Mouse (Mus musculus) neural tube, embryonic 13.5 days (tissue): ENCODE data around the gene Txlng. TPM values are rescaled to one million over a fixed set of nuclear protein-coding genes. Genes with fewer than 3 reads are reported as not detected.

Source experiments
- ATAC-seq: fragments of 200-750 bp; cut with Nextera tagmentation; 2 replicates; pipeline ENCODE4 v1.8.0; 2017; ENCODE audit warnings: low read depth, mild to moderate bottlenecking, moderate TSS enrichment, moderate library complexity
- H3K27ac ChIP-seq: fragments of 300-500 bp; sonication (generic); replicated peaks from 2 replicates; pipeline ENCODE4 v1.5.1; 2015; ENCODE audit warnings: moderate library complexity, mild to moderate bottlenecking, inconsistent platforms
- H3K27me3 ChIP-seq: fragments of 300-500 bp; sonication (generic); 2 replicates; pipeline ENCODE4 v1.6.1; 2015; ENCODE audit warnings: mild to moderate bottlenecking, inconsistent platforms
- H3K36me3 ChIP-seq: fragments of 300-500 bp; sonication (generic); 2 replicates; pipeline ENCODE4 v1.6.1; 2015; ENCODE audit warnings: mild to moderate bottlenecking, inconsistent platforms
- H3K4me1 ChIP-seq: fragments of 300-500 bp; sonication (generic); replicated peaks from 2 replicates; pipeline ENCODE4 v1.6.1; 2015; ENCODE audit warnings: inconsistent platforms
- H3K4me2 ChIP-seq: fragments of 300-500 bp; sonication (generic); 2 replicates; pipeline ENCODE4 v1.6.1; 2015; ENCODE audit warnings: inconsistent platforms, mild to moderate bottlenecking, moderate library complexity
- H3K4me3 ChIP-seq: fragments of 300-500 bp; sonication (generic); 2 replicates; pipeline ENCODE4 v1.5.1; 2015; ENCODE audit warnings: mild to moderate bottlenecking, inconsistent platforms
- H3K9ac ChIP-seq: fragments of 300-500 bp; sonication (generic); 2 replicates; pipeline ENCODE4 v1.6.1; 2015; ENCODE audit warnings: moderate library complexity, mild to moderate bottlenecking, inconsistent platforms
- H3K9me3 ChIP-seq: fragments of 300-500 bp; sonication (generic); 2 replicates; pipeline ENCODE4 v1.6.1; 2016; ENCODE audit warnings: inconsistent platforms
- WGBS: fragments of 180-500 bp; shearing (Covaris S2); methylation state at CpG from one replicate; pipeline ENCODE4 v1.1.7; 2015; 5-methylcytosine and 5-hydroxymethylcytosine counted together
- microRNA counts: library from miRNA; unstranded; fragments of <30 nt; microRNA quantifications from one replicate; lab custom pipeline; 2016
- microRNA-seq: library from miRNA; unstranded; fragments of <30 nt; microRNA quantifications from one replicate; pipeline ENCODE4, GENCODE M21; 2016
- polyA plus RNA-seq: library from polyadenylated mRNA; unstranded; fragments of >200 nt; fragmentation: Nextera tagmentation; extraction: Ambion mirVana; gene quantifications from 2 replicates; pipeline ENCODE4 v1.2.1, GENCODE M21; 2015

Gene Txlng
- polyA plus RNA-seq, 1 experiment from 2014 or later, result 14.3 TPM

DNA sequence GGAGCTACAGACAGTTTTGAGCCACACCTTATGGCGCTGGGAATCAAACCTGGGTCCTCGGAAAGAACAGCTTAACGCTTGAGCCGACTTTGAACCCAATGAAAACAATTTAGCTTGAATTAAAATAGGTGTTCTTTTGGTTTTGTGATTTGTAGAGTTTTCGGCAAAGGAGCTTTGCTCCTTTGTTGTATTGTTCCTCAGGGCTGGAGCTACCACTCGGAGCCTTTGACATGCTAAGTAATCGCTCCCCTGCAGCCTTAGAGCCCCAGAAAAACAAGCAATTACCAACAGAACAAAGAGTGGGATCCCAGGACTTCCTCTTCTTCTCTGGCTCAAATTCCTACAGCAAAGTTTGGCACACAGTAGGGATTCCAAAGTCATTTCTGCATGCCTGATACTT, 73.2 kb downstream of the Txlng start:
- no peak overlapping the region for H3K9ac ChIP-seq
- WGBS, result 40% methylated on average over 7 of the region's 7 CpGs
- peaks cover 8% of the 10 kb centered on the region for H3K4me1 ChIP-seq
- no peaks in the 10 kb centered on the region for H3K36me3 ChIP-seq
- no peaks in the 10 kb centered on the region for H3K9me3 ChIP-seq
- H3K4me2 ChIP-seq, result no peak overlapping the region
- H3K4me3 ChIP-seq, result no peak overlapping the region
- H3K27ac ChIP-seq, result no peak overlapping the region
- peaks cover 8% of the 10 kb centered on the region; the same call in 1 of the 2 replicates for H3K27me3 ChIP-seq
- ATAC-seq, result no peak

DNA sequence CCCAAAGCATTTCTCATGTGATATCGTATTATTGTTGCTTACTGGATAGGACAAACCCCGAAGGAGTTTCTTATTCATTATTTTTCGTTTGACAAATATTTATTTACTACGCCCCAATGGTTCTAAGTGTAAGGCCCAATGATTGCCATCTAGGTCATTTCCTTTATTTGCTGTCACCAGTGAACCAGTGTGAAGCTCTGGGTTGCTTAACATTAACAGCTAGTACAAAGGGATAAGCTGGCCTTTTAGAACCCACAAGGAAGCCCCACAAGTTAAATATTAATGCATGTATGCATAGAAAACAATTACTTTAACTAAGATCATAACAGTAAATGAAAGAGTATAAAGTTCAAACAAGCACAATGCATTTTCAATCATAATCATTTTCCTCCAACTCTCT, 74.9 kb downstream of the Txlng start:
- Histone ChIP-seq H3K4me2 (no peak overlapping the region), H3K27me3 (peaks cover 8% of the 10 kb centered on the region; the same call in 1 of the 2 replicates), H3K4me3 (no peak overlapping the region), H3K4me1 (peaks cover 5% of the 10 kb centered on the region), H3K9me3 (no peaks in the 10 kb centered on the region), H3K36me3 (no peaks in the 10 kb centered on the region), H3K9ac (no peak overlapping the region), H3K27ac (no peak overlapping the region)
- no peak for ATAC-seq
- WGBS, result 90% methylated on average over 4 of the region's 4 CpGs

DNA sequence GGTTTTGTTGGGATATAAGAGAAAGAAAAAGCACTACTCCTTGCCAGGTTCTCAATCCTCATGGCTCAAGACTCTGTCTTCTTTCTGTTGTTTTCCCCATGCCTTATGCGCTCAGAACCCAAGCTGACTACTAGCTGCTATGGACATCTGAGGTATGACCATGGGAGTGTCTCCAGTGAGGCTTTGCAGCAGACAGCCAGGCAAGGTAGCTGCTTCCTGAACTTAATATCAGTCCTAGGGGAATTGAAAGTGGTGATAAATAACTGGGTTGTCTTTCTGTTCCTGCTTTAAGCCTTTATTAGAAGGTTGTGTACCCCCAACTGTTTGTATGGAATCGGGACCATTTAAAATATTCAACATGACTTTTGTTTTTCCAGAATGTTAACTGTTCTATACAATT, 76.8 kb downstream of the Txlng start:
- H3K27ac ChIP-seq, result no peak overlapping the region
- WGBS, result 92% methylated on average over 2 of the region's 2 CpGs
- no peak overlapping the region for H3K9ac ChIP-seq
- no peaks in the 10 kb centered on the region for H3K4me1 ChIP-seq
- no peaks in the 10 kb centered on the region for H3K9me3 ChIP-seq
- no peaks in the 10 kb centered on the region for H3K36me3 ChIP-seq
- no peak overlapping the region for H3K4me2 ChIP-seq
- ATAC-seq, result no peak
- H3K27me3 ChIP-seq, result peaks cover 18% of the 10 kb centered on the region; the same call in 1 of the 2 replicates
- H3K4me3 ChIP-seq, result no peak overlapping the region

DNA sequence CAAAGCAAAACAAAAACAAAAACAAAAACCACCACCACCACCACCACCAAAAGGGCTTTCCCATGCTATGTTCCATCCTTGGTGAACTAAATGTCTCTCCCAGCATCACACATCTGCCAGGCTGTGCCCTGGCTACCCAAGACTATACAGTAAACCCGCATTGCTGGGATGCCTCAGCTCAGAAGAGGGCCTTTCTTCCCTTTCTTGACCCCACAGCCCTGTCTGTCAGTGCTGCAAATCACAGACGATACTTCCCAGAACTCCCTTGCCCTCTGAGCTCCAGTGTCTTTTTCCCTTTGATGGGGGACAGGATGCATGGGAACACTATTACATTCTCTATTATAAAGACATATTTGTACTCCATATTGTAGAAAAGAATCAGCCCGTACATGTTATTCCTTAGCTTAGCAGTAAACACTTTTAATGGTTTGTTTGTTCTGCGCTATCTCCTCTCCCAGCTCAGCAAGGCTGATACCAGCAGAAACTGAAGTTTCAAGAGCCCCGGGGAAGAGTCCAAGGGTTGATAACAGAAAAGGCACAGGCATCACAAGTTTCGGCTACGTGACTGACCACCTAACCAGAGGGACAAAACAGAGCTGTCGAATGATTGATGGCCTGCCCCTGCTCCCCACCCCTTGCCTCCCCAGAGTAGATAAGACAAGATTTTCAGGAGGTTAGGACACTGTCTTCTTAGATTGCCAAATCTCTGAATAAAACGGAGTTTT, 80.4 kb downstream of the Txlng start:
- H3K9me3 ChIP-seq, result no peaks in the 10 kb centered on the region
- ATAC-seq, result no peak
- H3K4me1 ChIP-seq, result no peaks in the 10 kb centered on the region
- H3K27ac ChIP-seq, result no peak overlapping the region
- no peak overlapping the region for H3K4me3 ChIP-seq
- no peaks in the 10 kb centered on the region for H3K36me3 ChIP-seq
- 57% methylated on average over 9 of the region's 9 CpGs for WGBS
- H3K4me2 ChIP-seq, result no peak overlapping the region
- H3K27me3 ChIP-seq, result peaks cover 23% of the 10 kb centered on the region
- no peak overlapping the region for H3K9ac ChIP-seq

DNA sequence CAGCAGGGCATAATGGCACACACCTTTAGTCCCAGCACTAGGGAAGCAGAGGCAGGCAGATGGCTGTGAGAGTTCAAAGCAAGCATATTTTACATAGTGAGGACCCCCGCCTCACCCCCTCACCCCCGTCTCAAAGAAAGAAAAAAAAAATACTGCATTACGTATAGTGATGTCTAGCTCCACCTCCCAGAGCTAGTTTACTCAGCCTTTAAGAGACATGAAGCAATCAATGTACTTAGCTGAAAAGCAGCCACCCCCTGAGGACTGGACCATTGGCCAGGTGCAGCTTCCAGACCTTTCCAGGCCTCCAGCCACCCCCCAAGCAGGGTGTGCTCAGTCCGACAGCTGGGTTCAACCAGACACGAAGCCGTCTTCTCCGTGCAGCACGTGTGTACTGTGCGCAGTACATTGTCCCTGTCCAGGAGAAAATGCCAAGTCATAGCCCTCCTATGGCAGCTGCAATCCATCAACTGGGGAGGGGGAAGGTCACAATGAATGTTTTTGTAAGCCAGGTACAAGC, 93.1 kb downstream of the Txlng start:
- no peaks in the 10 kb centered on the region for H3K9me3 ChIP-seq
- 30% methylated on average over 9 of the region's 9 CpGs for WGBS
- no peaks in the 10 kb centered on the region for H3K27me3 ChIP-seq
- H3K4me2 ChIP-seq, result peak overlapping the region; percentile 55
- H3K9ac ChIP-seq, result peak overlapping the region; percentile 63
- H3K27ac ChIP-seq, result peak overlapping the region; percentile 89
- peak overlapping the region; percentile 40 for H3K4me3 ChIP-seq
- no peaks in the 10 kb centered on the region for H3K36me3 ChIP-seq
- peak; percentile 59 for ATAC-seq
- no peaks in the 10 kb centered on the region for H3K4me1 ChIP-seq

DNA sequence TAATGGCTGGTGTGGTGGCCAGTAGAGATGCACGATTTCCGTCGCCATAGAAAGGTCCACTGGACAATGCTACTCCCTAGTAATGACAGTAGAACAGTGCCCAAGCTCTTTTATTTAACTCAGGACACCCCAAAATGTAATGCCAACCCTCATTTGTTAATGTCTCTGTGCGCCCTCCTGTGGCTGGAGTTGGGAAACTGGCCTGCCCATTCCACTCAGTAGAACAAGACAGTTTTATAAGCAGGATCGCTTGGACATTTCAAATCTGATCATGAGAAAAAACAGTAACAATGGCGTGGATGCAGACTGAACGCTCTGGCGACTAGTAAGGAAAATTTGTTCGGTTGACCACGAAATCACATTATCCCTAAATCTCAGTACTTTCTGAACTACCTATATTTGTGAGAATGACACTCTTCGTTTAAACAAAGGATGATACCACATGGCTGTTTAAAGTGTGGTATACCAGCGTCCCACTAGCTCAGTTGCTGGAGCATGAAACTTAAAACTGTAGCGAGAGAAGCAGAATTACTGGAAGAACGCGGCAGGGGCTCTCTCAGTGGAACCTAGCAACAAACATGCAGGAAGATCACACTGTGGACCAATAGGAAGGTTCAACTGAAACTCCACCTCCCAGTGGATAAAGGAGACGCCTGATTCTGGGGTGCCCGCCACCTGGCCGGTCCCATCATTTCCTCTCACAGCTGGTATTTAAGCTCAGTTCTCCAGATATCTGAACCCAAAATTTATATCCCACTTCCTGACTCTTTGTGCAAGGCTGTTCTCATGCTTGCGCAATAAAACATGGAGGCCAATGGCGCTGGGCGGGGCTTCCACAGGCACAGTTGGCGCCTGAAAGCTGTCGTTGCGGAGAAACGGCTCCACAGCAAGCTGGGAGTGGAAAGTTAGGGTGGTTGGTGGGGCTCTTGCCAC, 94.0 kb downstream of the Txlng start:
- no peaks in the 10 kb centered on the region for H3K27me3 ChIP-seq
- H3K4me2 ChIP-seq, result peak overlapping the region; percentile 55
- H3K4me3 ChIP-seq, result peak overlapping the region; percentile 40
- H3K27ac ChIP-seq, result peak overlapping the region; percentile 89
- ATAC-seq, result peak; percentile 91
- H3K9ac ChIP-seq, result peak overlapping the region; percentile 63
- H3K36me3 ChIP-seq, result no peaks in the 10 kb centered on the region
- WGBS, result 25% methylated on average over 25 of the region's 25 CpGs
- no peaks in the 10 kb centered on the region for H3K9me3 ChIP-seq
- no peaks in the 10 kb centered on the region for H3K4me1 ChIP-seq

DNA sequence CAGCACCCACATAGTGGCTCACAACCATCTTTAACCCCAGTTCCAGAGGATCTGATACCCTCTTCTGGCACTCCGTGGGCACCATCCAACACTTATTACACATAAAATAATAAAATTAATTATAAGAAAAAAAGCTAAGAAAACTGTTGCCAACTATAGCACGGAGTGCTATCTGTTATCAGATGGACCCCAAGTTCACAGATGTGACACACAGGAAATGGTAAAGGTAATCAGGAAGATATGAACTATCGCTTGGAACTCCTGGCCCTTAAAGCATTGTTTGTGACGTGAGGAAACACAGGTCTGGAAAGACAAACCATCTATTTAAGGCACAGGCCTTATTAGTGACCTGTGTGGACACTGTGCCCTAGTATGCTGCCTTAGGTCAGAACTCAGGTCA, 99.2 kb downstream of the Txlng start:
- H3K4me2 ChIP-seq, result no peak overlapping the region
- H3K9ac ChIP-seq, result no peak overlapping the region
- H3K4me1 ChIP-seq, result 0 out of 2 replicates have a peak, but pooled peaks cover 4% of the 10 kb centered on the region
- no peak for ATAC-seq
- 90% methylated on average over 4 of the region's 4 CpGs for WGBS
- no peak overlapping the region for H3K4me3 ChIP-seq
- H3K36me3 ChIP-seq, result no peaks in the 10 kb centered on the region
- H3K27me3 ChIP-seq, result no peaks in the 10 kb centered on the region
- no peak overlapping the region for H3K27ac ChIP-seq
- no peaks in the 10 kb centered on the region for H3K9me3 ChIP-seq

MicroRNAs encoded within 50 kb of the gene (microRNA counts, 519-probe panel; counts per million panel counts)
- 1,548 counts per million, percentile 7 among the panel's probes with 10 or more counts for microRNA mmu-miR-3473 (lab: Ali Mortazavi, UCI)

Small RNA genes lying within 50 kb of the gene (microRNA-seq; reads per million reads assigned to microRNA genes)
- gene Mir3473a, result not detected

Other genes with a start within 250 kb of the Txlng start
- gene Reps2, start 185.8 kb downstream of the Txlng start, polyA plus RNA-seq, result 1.8 TPM in 2 replicates
- 202 and 224 TPM in 2 replicates for gene Rbbp7, start 69.1 kb downstream of the Txlng start, polyA plus RNA-seq
- 34.5 and 34.9 TPM in 2 replicates for gene Syap1, start 59.0 kb upstream of the Txlng start, polyA plus RNA-seq
- 83.6 and 85.4 TPM in 2 replicates for gene Ctps2, start 71.8 kb upstream of the Txlng start, polyA plus RNA-seq
- gene S100g, start 135.1 kb upstream of the Txlng start, polyA plus RNA-seq, result 0.77 TPM in 1 of 2 replicates, not detected in the other